Mouse (Mus musculus) natural killer cell, adult 2 months (primary cell): ENCODE data around the gene Prrg1.
"Not testable (repeated sequence)": the region's sequence is repeated elsewhere in the genome, so short reads cannot be mapped to it uniquely, and the experiment has no call there.

Experiments used
- DNase-seq, 2 experiments: peaks; one replicate each; pipeline ENCODE4 v3.0.0; 2022; ENCODE audit warnings: low spot score in 2 of 2

Prrg1 gene

DNA sequence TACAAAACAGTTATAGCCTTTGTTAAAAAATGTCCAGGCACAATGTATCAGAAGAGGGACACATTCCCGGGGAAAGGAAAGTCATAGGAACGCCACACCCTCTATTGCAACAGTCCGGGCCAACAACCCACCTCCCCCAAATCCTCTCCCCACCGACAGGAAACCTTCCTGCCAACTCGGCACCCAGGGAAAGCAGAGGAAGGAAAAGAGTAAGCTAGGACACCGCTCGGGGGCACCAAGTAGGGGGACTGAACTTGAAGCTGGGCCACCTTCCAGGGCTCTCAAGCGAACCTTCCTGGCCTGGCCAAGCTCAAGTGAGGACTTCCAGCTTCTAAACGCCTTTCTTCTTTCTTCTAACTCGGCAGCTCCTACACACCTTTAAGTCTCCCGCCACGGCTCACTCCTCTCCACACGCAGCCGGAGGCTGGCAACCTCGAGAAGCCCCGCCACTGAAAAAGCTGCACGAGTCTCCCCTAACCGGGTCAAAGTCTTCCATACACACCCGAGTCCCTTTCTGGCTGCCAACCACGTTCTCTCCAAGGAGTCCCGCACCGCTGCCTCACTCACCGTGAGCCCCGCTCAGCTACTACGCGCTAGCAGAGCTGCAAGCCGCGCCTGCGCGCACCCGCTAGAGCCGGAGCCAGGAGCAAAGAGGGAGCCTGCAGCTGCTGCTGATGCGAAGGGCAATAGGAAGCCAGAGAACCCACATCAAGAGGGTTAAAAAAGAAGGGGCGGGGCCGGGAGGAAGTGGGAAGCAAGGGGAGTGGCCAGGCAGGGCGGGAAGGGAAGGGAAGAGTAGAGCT is at the start of gene Prrg1:
Prrg1 (minus strand) TSS at position 695 of the 803 bp plus-strand sequence.
- peak in 1 of 2 experiments; percentile 3 for DNase-seq

DNA sequence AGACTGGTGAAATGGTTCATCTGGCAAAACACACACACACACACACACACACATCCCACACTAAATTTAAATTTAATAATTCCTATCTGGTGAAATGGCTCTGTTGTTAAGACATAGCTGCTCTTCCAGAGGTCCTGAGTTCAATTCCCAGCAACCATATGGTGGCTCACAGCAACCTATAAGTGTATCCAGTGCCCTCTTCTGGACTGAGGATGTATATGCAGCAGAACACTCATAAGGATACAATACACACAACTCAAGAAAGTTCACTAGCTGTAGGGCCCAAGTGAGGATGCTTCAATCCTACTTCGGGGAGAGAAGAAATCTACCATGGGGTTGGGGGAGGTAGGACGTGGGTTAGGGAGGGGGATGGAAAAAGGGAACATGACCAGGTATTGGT is 22.1 kb upstream of the Prrg1 start:
- no peak for DNase-seq

DNA sequence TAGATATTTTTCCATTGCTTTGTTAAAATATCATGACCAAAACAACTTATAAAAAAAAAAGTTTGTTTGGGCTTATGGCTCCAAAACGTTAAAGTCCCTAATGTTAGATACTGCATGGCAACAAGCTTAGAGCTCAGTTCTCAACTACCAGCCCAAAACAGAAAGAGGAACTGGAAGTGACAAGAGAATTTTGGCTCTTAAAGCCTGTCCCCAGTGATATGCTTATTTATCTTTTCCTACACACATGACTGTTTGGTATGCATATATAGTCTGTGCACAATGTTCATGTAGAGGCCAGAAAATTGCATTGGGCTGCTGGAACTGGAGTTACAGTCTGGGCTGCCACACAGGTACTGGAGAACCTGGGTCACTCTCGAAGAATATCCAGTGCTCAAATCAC is 9.4 kb upstream of the Prrg1 start:
- DNase-seq, result no peak

DNA sequence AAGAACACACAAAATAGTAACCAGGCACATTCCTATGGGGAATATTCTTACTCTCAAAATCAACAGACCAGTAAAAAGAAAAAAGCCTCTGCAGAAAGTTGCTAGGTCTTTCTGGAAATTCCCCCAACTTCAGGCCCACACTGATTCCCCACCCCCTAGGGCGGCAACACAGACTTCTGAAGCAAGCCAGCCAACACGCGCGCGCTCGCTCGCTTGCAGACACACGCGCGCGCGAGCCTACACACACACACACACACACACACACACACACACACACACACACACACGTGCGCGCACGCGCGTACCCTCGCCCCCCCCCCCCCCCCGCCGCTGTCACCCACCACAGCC is 868 bp downstream of the Prrg1 start:
- peak in 1 of 2 experiments; percentile 16 for DNase-seq

DNA sequence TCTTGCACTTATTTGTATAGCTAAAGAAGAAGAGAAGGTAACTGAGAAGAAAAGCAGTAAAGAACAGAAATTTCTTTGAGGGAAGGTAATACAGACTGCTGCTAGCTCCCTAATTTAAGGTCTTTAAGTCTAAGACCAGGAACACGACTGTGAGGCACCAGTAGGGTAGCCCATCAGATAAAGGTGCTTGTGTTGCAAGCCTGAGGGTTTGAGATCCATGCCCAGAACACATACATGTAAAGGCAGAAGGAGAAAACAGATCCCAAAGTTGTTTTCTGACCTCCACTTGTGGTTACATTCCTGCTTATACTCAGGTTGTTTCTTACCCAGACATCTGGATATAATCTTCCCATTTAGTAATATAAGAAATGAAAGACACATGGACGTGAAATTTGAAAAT is 20.2 kb downstream of the Prrg1 start:
- DNase-seq, result no peak

DNA sequence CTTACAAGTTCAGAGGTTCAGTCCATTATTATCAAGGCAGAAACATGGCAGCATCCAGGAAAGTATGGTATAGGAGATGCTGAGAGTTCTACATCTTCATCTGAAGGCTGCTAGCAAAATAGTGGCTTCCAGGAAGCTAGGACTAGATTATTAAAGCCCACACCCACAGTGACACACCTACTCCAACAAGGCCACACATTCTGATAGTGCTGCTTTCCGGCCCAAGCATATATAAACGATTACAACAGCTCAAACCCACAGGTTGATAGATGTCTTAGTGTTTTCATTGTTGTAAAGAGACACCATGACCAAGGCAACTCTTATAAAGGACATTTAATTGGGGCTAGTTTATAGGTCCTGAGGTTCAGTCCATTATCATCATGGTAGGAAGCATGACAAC is 30.3 kb downstream of the Prrg1 start:
- DNase-seq, result no peak

DNA sequence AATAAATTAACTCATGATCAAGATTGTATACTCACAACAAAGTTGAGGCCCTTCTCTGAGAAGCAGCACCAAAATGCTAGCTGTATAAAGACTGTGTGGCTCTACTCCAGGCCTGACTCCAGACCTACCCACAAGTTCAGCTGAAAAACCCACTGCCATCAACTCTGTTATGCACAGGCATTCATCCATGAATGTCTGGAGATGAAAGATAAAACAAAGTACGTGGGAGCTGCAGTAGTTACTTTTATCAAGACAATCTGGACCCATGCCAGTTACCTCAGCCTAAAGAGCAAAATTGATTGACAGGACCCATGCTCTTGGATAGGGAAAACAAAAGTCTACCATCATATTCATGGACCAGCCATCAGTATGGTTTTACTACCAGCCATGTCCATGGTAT is 31.0 kb downstream of the Prrg1 start:
- no peak for DNase-seq

DNA sequence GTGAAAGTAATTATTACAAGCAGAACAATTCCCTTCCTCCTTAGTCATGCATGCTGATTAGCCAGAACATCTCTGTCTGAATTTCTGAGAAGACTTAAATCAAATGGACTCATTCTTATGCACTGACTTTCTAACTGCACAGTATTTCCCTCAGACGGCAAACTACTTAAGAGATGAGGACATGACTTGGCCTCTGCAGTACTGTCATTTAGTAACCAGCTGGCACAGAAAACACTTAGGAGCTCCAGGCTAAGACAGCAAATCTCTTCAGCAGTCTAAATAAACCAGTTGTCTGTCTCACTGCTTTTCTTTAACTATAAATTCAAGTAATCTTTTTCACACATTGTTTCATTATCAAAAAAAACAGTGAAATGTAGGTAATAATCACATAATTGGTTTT is 36.0 kb downstream of the Prrg1 start:
- no peak for DNase-seq

DNA sequence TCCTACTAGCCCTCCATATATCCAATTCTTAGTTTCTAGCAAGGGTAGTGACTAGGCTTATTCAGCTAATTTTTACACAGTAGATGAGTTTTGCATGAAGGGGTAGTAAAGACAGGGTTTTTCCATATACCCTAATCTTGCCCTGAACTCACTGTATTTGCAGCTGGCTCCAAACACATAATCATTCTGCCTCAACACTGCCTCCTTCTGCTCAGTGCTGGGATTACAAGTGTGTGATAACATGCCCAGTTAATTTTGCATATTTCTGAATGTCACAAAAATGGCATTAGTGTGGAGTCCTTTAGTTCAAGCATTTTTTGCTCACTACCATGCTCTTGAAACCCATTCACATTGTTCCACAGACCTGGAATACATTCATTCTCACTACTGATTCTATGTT is 44.0 kb downstream of the Prrg1 start:
- peak in 1 of 2 experiments; percentile 1 for DNase-seq

DNA sequence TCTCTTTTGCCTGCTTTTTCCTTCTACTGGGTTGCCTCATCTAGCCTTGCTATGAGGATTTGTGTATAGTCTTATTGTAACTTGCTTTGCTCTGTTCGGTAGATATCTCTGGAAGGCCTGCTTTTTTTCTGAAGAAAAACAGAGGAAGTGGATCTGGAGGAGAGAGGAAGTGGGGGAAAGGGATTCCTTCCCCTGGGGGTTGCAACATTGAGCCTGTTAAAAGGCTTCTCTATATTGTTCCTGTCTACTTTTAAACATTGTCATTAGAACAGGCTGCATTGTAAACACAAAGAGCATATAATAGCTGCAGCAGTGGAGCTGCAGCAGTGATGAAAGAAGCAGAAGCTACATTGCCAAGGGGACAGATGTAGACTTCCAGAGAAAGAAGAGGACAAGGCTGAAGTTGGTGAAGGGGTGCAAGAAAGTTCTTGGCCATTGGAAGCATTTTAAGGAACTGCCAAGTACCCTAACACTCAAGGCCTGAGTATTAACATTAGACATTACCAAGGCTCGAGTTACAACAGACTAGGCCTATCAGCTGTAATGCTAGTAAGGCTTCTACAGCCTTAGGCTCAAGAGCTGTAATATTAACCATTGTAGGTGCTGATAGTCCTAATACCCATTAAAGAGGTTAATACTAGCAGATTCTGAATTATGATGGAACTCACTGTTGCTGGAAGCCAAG is 44.9 kb downstream of the Prrg1 start:
- no peak for DNase-seq

DNA sequence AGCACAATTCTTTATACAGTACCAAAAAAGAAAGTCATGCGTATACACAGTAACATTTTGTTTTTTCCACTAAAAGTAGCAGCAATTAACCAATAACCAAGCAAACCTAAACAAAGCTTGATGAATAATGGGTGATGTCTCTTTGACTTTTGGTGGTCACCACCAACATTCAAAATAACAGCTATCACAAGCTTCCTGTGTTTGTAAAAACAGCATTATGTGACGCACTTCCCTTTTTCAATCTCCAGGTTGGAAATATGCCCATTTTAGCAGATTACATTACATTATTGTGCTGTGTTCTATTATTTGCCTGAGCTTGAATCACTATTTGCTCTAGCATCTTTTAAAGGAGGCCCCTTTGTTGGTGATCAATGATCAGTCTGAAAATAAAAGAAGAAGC is 65.4 kb downstream of the Prrg1 start:
- no peak for DNase-seq

DNA sequence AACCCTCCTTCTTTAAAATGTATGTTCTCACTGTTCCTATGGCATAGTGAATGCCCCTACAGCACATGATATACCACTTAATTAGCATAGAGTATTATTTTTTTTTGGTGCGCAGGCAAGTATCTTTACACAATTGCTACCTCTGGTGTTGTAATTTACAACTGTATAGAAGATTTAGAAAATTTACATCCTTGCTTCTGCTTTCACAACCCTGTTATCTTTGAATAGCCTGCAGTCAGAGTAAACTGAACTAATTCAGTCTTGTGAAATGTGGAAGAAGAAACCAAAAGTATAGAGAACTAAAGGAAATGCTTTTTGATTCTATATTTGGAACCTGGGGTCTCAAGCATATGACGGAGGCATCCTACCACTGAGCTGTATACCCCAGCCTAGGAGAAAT is 100.7 kb downstream of the Prrg1 start:
- DNase-seq, result no peak

DNA sequence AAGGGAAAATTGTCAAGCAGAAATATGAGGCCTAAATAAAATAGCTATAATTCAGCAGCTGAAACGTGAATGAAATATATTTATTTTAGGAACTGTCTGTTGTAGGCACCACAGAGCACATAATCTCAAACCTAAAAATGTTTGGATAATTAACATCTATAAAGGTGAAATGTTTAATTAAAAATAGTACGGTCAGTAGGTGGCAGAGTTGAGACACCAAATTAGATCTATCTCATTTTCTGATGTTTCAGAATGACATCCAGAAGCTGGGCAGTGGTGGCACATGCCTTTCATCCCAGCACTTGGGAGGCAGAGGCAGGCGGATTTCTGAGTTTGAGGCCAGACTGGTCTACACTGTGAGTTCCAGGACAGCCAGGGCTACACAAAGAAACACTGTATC is 104.0 kb downstream of the Prrg1 start:
- DNase-seq, result no peak

DNA sequence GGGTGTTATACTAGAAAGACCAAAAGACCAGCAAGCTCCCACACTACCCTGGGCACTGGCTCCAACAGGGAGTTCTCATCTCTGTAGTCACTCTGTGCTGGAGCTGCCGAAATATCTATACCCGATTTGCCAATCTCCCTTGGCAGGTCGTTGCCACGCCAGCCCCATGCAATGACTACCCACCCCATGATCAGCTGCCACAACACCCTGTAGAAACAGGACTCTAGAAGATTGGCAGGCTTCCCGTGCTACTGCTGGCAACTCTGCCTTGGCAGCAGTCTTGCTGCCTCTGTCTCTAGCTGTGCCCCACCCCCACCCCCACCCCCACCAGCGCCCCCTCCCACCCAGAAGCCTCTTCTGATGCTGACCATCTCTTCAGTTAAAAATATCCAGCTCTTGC is 149.3 kb downstream of the Prrg1 start:
- DNase-seq, result no peak

DNA sequence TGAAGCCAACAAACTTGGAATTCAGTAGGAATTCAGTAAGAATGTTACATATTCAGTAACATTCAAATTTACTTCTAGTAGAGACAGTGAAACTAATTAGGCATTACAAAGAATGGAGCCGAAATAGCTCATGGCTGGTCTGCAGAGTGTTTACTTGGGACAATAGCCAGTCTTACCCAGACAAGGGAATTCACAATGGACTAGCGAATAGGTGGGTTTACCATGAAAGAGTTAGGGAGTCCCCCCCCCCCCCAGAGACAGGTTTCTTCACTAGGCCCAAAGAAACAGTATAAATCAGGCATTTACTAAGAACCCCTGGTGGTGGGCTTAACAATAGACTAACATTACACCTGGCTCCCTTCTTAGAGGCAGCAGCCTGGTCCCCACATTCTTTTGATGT is 180.3 kb downstream of the Prrg1 start:
- DNase-seq, result not testable (repeated sequence)
